Mouse (Mus musculus): ENCODE data around the gene Pth2. TPM values are rescaled to one million over a fixed set of nuclear protein-coding genes. Genes with fewer than 3 reads are reported as not detected.

The Pth2 gene
- total and polyA plus RNA-seq, 3 experiments, result not detected

- DNase-seq (ENCODE audit: extremely low read depth), result no peak
- no peaks in the 10 kb centered on the region for H3K36me3 ChIP-seq (replicated peaks in 1 of 2; ENCODE audit: control insufficient read depth in 1 of 2, insufficient read depth in 1 of 2, low read length in 1 of 2)
- no peak overlapping the region for H3K27ac ChIP-seq (ENCODE audit: insufficient read depth, low read depth)
- peaks cover 14% of the 10 kb centered on the region for H3K9me3 ChIP-seq (replicated peaks; ENCODE audit: low read length)
- peaks cover 27% of the 10 kb centered on the region for H3K27me3 ChIP-seq (replicated peaks)
- in situ Hi-C loops (cut with MboI; ENCODE audit: low pct_ligation_motif_present, low pct_unique_long_range_greater_than_20kb, low sequenced_read_pairs) (no loop called here), dilution Hi-C loops (cut with MboI; ENCODE audit: extremely low pct_ligation_motif_present, extremely low pct_unique_long_range_greater_than_20kb, low sequenced_read_pairs) (no loop called here)
- TF ChIP-seq KAT2A (IDR thresholded peaks at IDR 0.05; ENCODE audit: insufficient replicate concordance, low read length) (no peak), ZNF384 (IDR thresholded peaks at IDR 0.05; ENCODE audit: low read depth, low read length) (peak; percentile 29; the same call in 1 of the 2 replicates), CTCF (conservative IDR thresholded peaks at IDR 0.05 in 1 of 2, IDR thresholded peaks at IDR 0.05 in 1 of 2; ENCODE audit: low read depth in 2 of 2, low read length in 2 of 2) (0 out of 4 replicates have a peak, but pooled peaks of 1 of the 2 experiments have one; percentile 9)
- no peak overlapping the region for H3K4me3 ChIP-seq (replicated peaks in 1 of 3; ENCODE audit: low read depth in 2 of 3, low read length in 2 of 3, poor library complexity in 1 of 3)
- H3K9ac ChIP-seq (ENCODE audit: insufficient read depth, low read depth), result no peak overlapping the region
- H3K79me2 ChIP-seq (replicated peaks; ENCODE audit: control insufficient read depth, extremely low read depth, insufficient read depth, poor library complexity, severe bottlenecking), result no peaks in the 10 kb centered on the region
- H3K4me1 ChIP-seq (ENCODE audit: control insufficient read depth in 1 of 2, insufficient read depth in 2 of 2), result peaks cover 5 to 29% of the 10 kb centered on the region in 2 experiments; a peak in 3 of 4 replicates
- H3K4me2 ChIP-seq (ENCODE audit: insufficient read depth, low read depth, poor library complexity, severe bottlenecking), result no peak overlapping the region
Measured at GRCm38 (mm10) chr7:45208260-45208659, 27.5 kb downstream of the Pth2 start.

DNA sequence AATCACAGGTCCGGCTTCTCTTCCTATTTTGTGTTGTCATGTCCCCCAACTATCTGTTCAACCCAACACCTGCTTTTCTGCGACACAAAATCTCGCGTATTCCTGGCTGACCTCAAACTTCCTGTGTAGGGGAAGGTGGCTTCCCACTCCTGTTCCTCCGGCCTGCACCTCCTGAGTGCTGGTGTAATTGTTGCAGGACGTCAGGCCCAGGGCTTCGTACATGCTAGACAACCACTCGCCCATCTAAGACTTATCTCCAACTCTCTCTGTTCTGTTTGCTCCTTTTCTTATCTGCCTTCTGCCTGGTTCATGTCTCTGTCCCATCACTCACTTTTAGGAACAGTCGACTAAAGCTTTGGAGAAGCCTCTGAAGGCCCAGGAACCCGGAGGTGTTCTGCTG, 30.3 kb downstream of the Pth2 start:
- Histone ChIP-seq H3K79me2 (replicated peaks; ENCODE audit: control insufficient read depth, extremely low read depth, insufficient read depth, poor library complexity, severe bottlenecking) (no peaks in the 10 kb centered on the region), H3K36me3 (replicated peaks in 1 of 2; ENCODE audit: control insufficient read depth in 1 of 2, insufficient read depth in 1 of 2, low read length in 1 of 2) (no peaks in the 10 kb centered on the region), H3K9ac (ENCODE audit: insufficient read depth, low read depth) (no peak overlapping the region), H3K4me1 (ENCODE audit: control insufficient read depth in 1 of 2, insufficient read depth in 2 of 2) (peaks cover 3 to 24% of the 10 kb centered on the region in 2 experiments; a peak in 3 of 4 replicates), H3K4me2 (ENCODE audit: insufficient read depth, low read depth, poor library complexity, severe bottlenecking) (no peak overlapping the region), H3K9me3 (replicated peaks; ENCODE audit: low read length) (peaks cover 11% of the 10 kb centered on the region), H3K4me3 (replicated peaks in 1 of 3; ENCODE audit: low read depth in 2 of 3, low read length in 2 of 3, poor library complexity in 1 of 3) (no peak overlapping the region), H3K27me3 (replicated peaks) (peaks cover 24% of the 10 kb centered on the region), H3K27ac (ENCODE audit: insufficient read depth, low read depth) (no peak overlapping the region)
- in situ Hi-C loops (cut with MboI; ENCODE audit: low pct_ligation_motif_present, low pct_unique_long_range_greater_than_20kb, low sequenced_read_pairs), result no loop called here
- no peak for DNase-seq (ENCODE audit: extremely low read depth)
- dilution Hi-C loops (cut with MboI; ENCODE audit: extremely low pct_ligation_motif_present, extremely low pct_unique_long_range_greater_than_20kb, low sequenced_read_pairs), result no loop called here
- no peak for TF ChIP-seq ZC3H11A (IDR thresholded peaks at IDR 0.05; ENCODE audit: low read depth, low read length)
- no peak for TF ChIP-seq JUND (conservative IDR thresholded peaks at IDR 0.05; ENCODE audit: low read depth, low read length)
- no peak for TF ChIP-seq MAFK (IDR thresholded peaks at IDR 0.05; ENCODE audit: insufficient replicate concordance, low read length)
- no peak for TF ChIP-seq RAD21 (IDR thresholded peaks at IDR 0.05; ENCODE audit: low read depth, low read length)
- TF ChIP-seq GABPA (IDR thresholded peaks at IDR 0.05; ENCODE audit: insufficient replicate concordance, low read depth, low read length), result no peak
- TF ChIP-seq TCF12 (IDR thresholded peaks at IDR 0.05; ENCODE audit: low read depth, low read length), result no peak
- TF ChIP-seq E2F4 (IDR thresholded peaks at IDR 0.05; ENCODE audit: insufficient replicate concordance, low read depth, low read length), result no peak
- no peak for TF ChIP-seq ZMIZ1 (IDR thresholded peaks at IDR 0.05; ENCODE audit: low read depth, low read length)
- no peak for TF ChIP-seq ETS1 (conservative IDR thresholded peaks at IDR 0.05; ENCODE audit: low read depth, low read length)
- TF ChIP-seq TBP (conservative IDR thresholded peaks at IDR 0.05; ENCODE audit: low read depth, low read length), result no peak
- no peak for TF ChIP-seq CTCF (conservative IDR thresholded peaks at IDR 0.05 in 1 of 2, IDR thresholded peaks at IDR 0.05 in 1 of 2; ENCODE audit: low read depth in 2 of 2, low read length in 2 of 2)
- TF ChIP-seq USF2 (conservative IDR thresholded peaks at IDR 0.05; ENCODE audit: low read depth, low read length), result no peak
- no peak for TF ChIP-seq CHD1 (IDR thresholded peaks at IDR 0.05; ENCODE audit: low read depth, low read length)
- TF ChIP-seq JUN (IDR thresholded peaks at IDR 0.05; ENCODE audit: insufficient read depth, low read depth, low read length), result no peak
- no peak for TF ChIP-seq MAZ (IDR thresholded peaks at IDR 0.05; ENCODE audit: low read depth, low read length)
